Mouse (Mus musculus) megakaryocyte, embryonic 14.5 days (primary cell): ENCODE results near the gene Vhl. TPM values are rescaled to one million over a fixed set of nuclear protein-coding genes. Genes with fewer than 3 reads are reported as not detected.

Source experiments
- H3K27me3 ChIP-seq: replicated peaks from 2 replicates; pipeline ENCODE3; 2012; ENCODE audit warnings: inconsistent platforms
- H3K36me3 ChIP-seq: replicated peaks from 2 replicates; pipeline ENCODE3; 2012; ENCODE audit warnings: low read length, inconsistent platforms, mixed read lengths
- H3K4me1 ChIP-seq: 2 replicates; pipeline ENCODE4 v1.6.1; 2012; ENCODE audit warnings: inconsistent platforms
- H3K4me3 ChIP-seq: replicated peaks from 2 replicates; pipeline ENCODE3; 2012; ENCODE audit warnings: moderate library complexity, mild to moderate bottlenecking, inconsistent platforms
- H3K9me3 ChIP-seq: 2 replicates; pipeline ENCODE4 v1.6.1; 2012; ENCODE audit warnings: inconsistent platforms
- FLI1 ChIP-seq: IDR thresholded peaks from 2 replicates; pipeline ENCODE4 v1.6.1; 2012; ENCODE audit warnings: low read length, inconsistent platforms, mixed read lengths
- GATA1 ChIP-seq: IDR thresholded peaks from 3 replicates; pipeline ENCODE4 v1.6.1; 2012; ENCODE audit warnings: mixed read lengths, low read length, inconsistent platforms, borderline replicate concordance
- polyA plus RNA-seq: library from polyadenylated mRNA; stranded (reverse); fragments of >175 nt; gene quantifications from 2 replicates; pipeline ENCODE4 v1.2.3, GENCODE M21; 2012; ENCODE audit warnings: low replicate concordance; ENCODE audit not compliant: insufficient read depth

Gene Vhl
- polyA plus RNA-seq, 1 experiment = 2.8 TPM

GRCm38 (mm10) chr6:113602821-113603220, 20.9 kb upstream of the Vhl start:
- H3K36me3 ChIP-seq = peaks cover 22% of the 10 kb centered on the region
- no peak for TF ChIP-seq GATA1
- no peak for TF ChIP-seq FLI1
- H3K4me3 ChIP-seq = no peak overlapping the region
- H3K9me3 ChIP-seq = no peaks in the 10 kb centered on the region
- H3K27me3 ChIP-seq = no peaks in the 10 kb centered on the region
- H3K4me1 ChIP-seq = peaks cover 26% of the 10 kb centered on the region

GRCm38 (mm10) chr6:113603993-113604392, 19.8 kb upstream of the Vhl start:
- TF ChIP-seq FLI1 (no peak), GATA1 (no peak)
- Histone ChIP-seq H3K36me3 (peaks cover 25% of the 10 kb centered on the region), H3K4me1 (peaks cover 35% of the 10 kb centered on the region), H3K27me3 (no peaks in the 10 kb centered on the region), H3K4me3 (peak overlapping the region; percentile 100), H3K9me3 (no peaks in the 10 kb centered on the region)

DNA sequence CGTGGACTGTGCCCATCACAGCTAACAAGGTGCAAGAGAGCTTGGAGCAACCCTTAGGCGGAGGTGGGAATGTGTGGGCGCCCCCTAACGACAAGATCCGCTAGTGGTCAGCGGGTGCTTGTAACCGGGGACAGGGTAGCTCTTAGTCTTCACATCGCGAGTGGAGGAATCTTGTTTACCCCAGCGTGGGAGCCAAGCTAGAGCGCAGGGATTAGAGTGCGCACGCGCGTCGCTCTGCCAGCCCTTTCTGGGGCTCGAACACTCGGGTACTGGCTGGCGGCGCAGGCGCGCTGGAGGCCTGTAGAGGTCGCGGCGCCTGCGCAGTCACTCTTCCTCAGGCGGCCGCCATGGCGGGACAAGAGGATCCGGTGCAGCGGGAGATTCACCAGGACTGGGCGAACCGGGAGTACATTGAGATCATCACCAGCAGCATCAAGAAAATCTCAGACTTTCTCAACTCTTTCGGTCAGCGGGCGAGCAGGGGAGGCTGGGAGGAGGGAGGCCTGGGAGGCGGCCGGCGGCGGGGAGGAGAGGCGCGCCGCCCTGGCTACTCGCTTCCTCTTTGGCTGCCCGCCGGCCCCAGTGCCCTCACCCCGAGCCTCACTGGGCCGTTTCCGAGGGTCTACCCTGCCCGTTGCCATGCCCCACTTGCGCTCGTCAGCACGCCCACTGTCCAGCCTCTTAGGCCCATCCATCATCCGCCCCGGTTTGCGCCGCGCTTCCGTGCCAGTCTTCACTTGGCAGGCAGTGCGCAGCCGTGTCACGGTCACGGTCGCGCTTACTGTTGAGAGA, 19.1 kb upstream of the Vhl start, which contains the start of gene Brk1:
Brk1 (plus strand) TSS at position 341 of the 792 bp plus-strand sequence.
- Histone ChIP-seq H3K27me3 (no peaks in the 10 kb centered on the region), H3K4me3 (peak within 1 kb of the TSS; percentile 100), H3K4me1 (peaks cover 41% of the 10 kb centered on the region), H3K9me3 (no peaks in the 10 kb centered on the region), H3K36me3 (peaks cover 31% of the 10 kb centered on the region)
- TF ChIP-seq FLI1 = no peak
- no peak for TF ChIP-seq GATA1

DNA sequence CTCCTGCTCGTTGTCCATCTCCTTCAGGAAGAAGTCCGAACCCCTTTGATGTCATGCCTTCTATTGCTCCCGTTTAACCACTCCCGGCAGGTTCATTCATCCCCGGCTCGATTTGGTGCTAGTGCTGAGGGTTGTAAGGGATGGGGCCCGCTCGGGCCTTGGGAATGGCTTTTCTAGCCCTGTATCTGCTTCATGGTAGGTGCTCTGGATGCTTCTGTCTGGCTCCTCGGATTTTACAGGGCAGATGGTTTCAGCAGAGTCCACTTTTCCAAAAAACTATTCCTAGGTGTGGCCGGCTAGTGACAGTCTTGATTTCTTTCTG, 18.6 kb upstream of the Vhl start:
- Histone ChIP-seq H3K4me3 (peak overlapping the region; percentile 100), H3K4me1 (peaks cover 42% of the 10 kb centered on the region), H3K9me3 (no peaks in the 10 kb centered on the region), H3K36me3 (peaks cover 36% of the 10 kb centered on the region), H3K27me3 (no peaks in the 10 kb centered on the region)
- TF ChIP-seq FLI1 (no peak), GATA1 (no peak)

DNA sequence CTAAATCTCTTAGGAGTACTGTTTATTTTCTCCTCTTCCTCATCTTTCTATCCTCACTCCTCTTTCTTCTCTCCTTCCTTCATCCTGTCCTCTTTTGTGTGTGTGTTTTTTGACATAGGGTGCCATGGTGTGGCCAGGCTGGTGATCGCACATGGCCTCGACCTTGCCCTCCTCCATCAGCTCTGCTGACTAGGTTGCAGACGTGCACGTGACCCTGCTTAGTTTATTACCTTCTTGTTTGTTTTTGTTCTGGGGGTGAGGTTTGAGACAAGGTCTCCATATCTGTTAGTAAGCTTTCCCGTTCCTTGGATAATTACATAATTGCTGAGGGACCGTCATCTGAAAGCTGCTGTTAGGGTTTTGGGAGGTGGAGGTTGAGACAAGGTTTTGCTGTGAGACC, 14.9 kb upstream of the Vhl start:
- Histone ChIP-seq H3K4me1 (peaks cover 61% of the 10 kb centered on the region), H3K9me3 (no peaks in the 10 kb centered on the region), H3K27me3 (no peaks in the 10 kb centered on the region), H3K4me3 (no peak overlapping the region), H3K36me3 (peaks cover 71% of the 10 kb centered on the region)
- TF ChIP-seq FLI1 = no peak

DNA sequence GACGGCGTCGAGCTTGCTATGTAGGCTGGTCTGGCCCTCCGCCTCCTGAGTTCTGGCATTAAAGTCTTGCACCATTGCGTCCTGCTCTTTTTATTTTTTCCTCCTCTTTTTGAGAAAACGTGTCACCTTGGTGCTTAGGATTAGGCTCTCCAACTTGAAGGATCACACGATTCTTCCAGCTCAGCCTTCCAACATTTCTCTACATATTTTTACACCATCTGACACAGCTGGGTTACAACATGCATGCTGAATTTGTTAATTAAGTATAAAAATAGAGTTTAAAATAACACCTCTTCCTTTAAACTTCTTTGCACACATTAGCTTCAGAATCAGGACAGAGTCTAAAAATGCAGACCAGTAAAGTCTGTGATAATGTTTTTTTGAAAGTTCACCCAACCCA, 14.5 kb upstream of the Vhl start:
- H3K36me3 ChIP-seq = peaks cover 75% of the 10 kb centered on the region
- peaks cover 60% of the 10 kb centered on the region for H3K4me1 ChIP-seq
- no peaks in the 10 kb centered on the region for H3K9me3 ChIP-seq
- TF ChIP-seq FLI1 = no peak
- TF ChIP-seq GATA1 = no peak
- no peak overlapping the region for H3K4me3 ChIP-seq
- H3K27me3 ChIP-seq = no peaks in the 10 kb centered on the region

DNA sequence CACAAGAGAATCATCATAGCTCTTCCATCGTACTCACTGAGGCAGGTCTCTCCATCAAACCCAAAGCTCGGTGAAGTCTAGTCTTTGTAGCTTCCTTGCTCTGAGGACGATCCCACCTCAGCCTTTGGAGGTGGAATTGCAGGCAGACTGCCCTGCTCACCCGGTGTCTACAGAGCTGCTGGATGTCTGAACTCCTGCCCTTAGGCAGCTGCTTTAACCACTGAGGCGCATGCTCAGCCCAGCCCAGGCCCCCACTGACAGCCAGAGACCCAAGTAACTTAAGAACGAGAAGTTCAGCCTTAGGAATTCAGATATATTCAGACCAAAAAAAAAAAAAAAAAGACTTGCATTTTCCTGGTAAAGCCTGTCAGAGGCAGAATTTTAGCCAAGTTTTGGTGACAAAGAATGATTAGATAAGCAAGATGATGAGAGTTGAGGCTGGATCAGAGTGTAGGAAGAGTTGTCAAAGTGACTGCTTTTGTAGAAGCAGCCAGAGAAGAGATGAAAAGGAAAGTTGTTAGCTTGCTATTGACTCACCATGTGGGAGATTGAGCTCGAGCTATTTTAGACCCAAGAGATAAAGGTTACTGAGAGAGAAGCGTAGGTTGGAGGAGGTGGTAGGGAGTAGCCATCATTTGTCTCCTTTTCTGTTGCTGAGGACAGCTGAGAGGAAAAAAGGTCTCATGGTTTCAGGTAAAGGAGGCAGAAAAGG, 11.3 kb upstream of the Vhl start:
- H3K9me3 ChIP-seq = no peaks in the 10 kb centered on the region
- H3K4me1 ChIP-seq = peaks cover 49% of the 10 kb centered on the region
- H3K27me3 ChIP-seq = no peaks in the 10 kb centered on the region
- H3K4me3 ChIP-seq = no peak overlapping the region
- H3K36me3 ChIP-seq = peaks cover 94% of the 10 kb centered on the region
- no peak for TF ChIP-seq FLI1
- no peak for TF ChIP-seq GATA1

DNA sequence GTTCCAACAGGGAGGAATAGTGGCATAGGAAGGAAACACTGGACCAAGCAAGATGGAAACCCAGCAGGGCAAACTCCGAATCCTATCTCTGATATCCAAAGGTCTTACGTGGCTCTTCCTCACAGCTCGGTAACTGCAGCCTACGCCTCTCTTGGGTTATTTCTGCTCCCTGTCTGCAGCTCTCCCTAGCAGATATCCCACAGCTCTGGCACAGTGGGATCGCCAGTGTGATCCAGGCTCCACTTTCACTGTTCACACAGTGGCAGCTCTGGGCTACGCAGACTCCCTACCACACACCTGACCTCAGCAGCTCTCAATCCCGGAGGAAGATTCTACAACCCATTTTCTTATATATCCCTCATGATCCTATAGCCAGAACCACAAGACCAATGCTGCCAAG, 9.6 kb upstream of the Vhl start:
- peaks cover 95% of the 10 kb centered on the region for H3K36me3 ChIP-seq
- H3K9me3 ChIP-seq = no peaks in the 10 kb centered on the region
- TF ChIP-seq FLI1 (no peak), GATA1 (no peak)
- no peak overlapping the region for H3K4me3 ChIP-seq
- no peaks in the 10 kb centered on the region for H3K27me3 ChIP-seq
- H3K4me1 ChIP-seq = peaks cover 48% of the 10 kb centered on the region

DNA sequence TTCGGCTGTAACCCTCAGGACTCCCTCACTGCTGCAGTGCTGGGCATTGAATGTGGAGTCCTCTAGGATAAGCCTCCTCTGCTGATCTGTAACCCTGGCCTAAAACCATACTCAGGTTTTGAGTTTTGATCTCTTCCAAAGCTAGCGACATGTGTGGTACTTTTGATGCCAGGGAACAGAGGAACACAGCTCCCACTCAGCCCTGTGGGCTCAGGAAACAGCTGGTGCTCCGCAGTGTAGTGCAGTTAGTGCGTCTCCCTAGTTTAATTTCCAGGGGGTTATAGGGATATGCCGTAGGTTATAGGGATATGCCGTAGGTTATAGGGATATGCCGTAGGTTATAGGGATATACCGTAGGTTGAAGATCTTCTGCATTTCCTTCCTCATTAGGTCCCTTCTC, 8.8 kb upstream of the Vhl start:
- Histone ChIP-seq H3K4me3 (no peak overlapping the region), H3K27me3 (no peaks in the 10 kb centered on the region), H3K4me1 (peaks cover 44% of the 10 kb centered on the region), H3K9me3 (no peaks in the 10 kb centered on the region), H3K36me3 (peaks cover 87% of the 10 kb centered on the region)
- no peak for TF ChIP-seq GATA1
- no peak for TF ChIP-seq FLI1

DNA sequence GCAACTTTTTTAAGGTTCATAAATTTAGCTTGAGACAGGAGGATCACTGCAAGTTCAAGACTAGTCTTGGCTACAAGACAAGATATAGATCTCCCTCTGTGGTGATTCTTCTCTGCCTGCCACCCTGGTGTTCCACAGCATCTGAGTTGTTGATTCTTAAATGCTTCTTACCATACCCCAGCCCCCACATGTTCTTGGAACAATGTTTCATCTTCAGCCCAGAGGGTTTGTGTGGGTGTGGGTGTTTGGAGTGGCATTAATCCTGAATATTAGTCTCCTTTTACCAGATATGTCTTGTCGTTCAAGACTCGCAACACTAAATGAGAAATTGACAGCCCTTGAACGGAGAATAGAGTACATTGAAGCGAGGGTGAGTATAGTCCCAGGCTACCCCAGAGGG, 8.3 kb upstream of the Vhl start:
- TF ChIP-seq FLI1 (no peak), GATA1 (no peak)
- Histone ChIP-seq H3K9me3 (no peaks in the 10 kb centered on the region), H3K36me3 (peaks cover 82% of the 10 kb centered on the region), H3K27me3 (no peaks in the 10 kb centered on the region), H3K4me1 (peaks cover 41% of the 10 kb centered on the region), H3K4me3 (no peak overlapping the region)

GRCm38 (mm10) chr6:113623386-113623785, 373 bp upstream of the Vhl start:
- Histone ChIP-seq H3K36me3 (peaks cover 29% of the 10 kb centered on the region), H3K4me3 (peak overlapping the region; percentile 97), H3K4me1 (peaks cover 30% of the 10 kb centered on the region), H3K9me3 (no peaks in the 10 kb centered on the region), H3K27me3 (no peaks in the 10 kb centered on the region)
- TF ChIP-seq FLI1 (no peak), GATA1 (no peak)
